Mouse (Mus musculus) bone marrow macrophage, adult 2 months (primary cell): ENCODE results near the gene Ypel3.

Experiments used
- CTCF ChIP-seq: IDR thresholded peaks from 2 replicates; pipeline ENCODE4 v1.5.1; 2012; ENCODE audit warnings: low read depth, mild to moderate bottlenecking, low read length, moderate library complexity
- POLR2A ChIP-seq: IDR thresholded peaks from 2 replicates; pipeline ENCODE4 v1.6.1; 2012; ENCODE audit warnings: mild to moderate bottlenecking, low read depth, low read length, borderline replicate concordance

DNA sequence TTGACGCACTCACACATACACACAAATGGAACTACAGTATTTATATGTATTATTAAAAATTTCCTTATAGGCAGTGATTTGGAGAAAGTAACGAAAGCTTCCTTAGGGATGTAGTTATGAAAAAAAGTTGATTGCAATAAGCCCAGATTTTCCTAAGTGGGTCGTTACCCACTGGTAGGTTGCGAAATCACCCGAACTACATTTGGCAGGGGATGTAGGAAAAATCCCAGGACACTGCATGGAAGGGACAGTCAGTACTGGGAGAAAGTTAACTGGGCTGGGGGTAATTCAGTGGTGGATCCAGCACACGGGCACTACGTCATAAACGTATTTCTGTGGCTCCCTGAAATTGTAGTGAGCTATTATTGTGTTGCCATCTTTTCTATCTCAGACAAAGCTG lies 39.7 kb downstream of the Ypel3 start:
- no peak for TF ChIP-seq CTCF
- no peak for TF ChIP-seq POLR2A
